8 mouse cellular contexts compared by ENCODE assay signal in the genomic region with DNA sequence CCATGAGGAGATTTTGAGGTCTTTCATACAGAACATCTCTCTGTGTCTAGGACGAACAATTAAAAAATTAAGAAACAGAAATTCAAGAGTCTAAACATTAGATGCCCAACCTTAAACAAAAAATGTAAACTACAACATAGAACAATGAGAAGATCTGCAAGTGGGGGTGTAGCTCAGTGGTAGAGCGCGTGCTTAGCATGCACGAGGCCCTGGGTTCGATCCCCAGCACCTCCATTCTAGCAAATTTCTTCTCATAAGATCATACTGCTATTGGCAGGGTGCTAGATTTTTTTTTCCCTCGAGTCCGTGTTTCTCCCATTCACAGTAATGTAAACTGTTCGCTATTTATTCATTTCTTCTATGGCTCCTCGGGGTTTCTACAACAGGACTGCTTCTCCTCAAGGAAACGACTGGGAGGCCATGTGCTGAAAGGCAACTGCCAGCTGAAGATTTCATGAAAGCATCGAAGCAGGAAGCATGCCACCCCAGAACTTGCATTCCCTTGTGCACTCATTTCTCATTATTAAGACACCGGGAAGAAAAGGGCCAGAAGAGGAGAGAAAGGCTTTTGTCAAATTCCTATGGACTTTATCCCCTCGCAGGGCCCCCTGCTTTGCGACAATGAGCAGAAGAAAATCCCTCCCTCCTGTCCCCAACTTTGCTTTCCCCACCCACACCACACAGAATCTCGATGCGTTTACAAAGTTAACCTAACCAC. TPM values are rescaled to one million over a fixed set of nuclear protein-coding genes. Genes with fewer than 3 reads are reported as not detected.
DNase-seq lines count a peak whose midpoint lies in the region; ATAC-seq lines count a peak whose summit lies in the region.

No protein-coding gene starts in this region.

- 7% methylated on average over 16 of the region's 16 CpGs for WGBS in kidney, embryonic 14.5 days
- 8% methylated on average over 16 of the region's 16 CpGs for WGBS in heart, embryonic 16.5 days

- H3K4me1 ChIP-seq in kidney, embryonic 14.5 days (ENCODE audit: control insufficient read depth, insufficient read depth, low read length), result 0 out of 2 replicates have a peak, but pooled peaks cover 4% of the 10 kb centered on the region
- H3K4me1 ChIP-seq in heart, embryonic 16.5 days (ENCODE audit: control insufficient read depth, insufficient read depth, low read length), result 0 out of 2 replicates have a peak, but pooled peaks cover 5% of the 10 kb centered on the region

- H3K4me2 ChIP-seq in kidney, embryonic 14.5 days (replicated peaks; ENCODE audit: low read depth, low read length), result peak overlapping the region; percentile 48
- peak overlapping the region; percentile 64 for H3K4me2 ChIP-seq in heart, embryonic 16.5 days (ENCODE audit: low read depth, low read length)

- H3K9me3 ChIP-seq in kidney, embryonic 14.5 days (ENCODE audit: control insufficient read depth, low read length), result no peaks in the 10 kb centered on the region
- H3K9me3 ChIP-seq in heart, embryonic 16.5 days (replicated peaks; ENCODE audit: control insufficient read depth, low read length), result peaks cover 5% of the 10 kb centered on the region; the same call in 1 of the 2 replicates

- peak overlapping the region; percentile 37; the same call in 1 of the 2 replicates for H3K9ac ChIP-seq in kidney, embryonic 14.5 days (ENCODE audit: low read depth, low read length)
- H3K9ac ChIP-seq in heart, embryonic 16.5 days (ENCODE audit: low read length), result no peak overlapping the region

- no peak for DNase-seq in kidney, postnatal 14 days
- peak; percentile 24 for DNase-seq in Muller cell, postnatal 12 days (ENCODE audit: inconsistent ontology term)
- DNase-seq in adipocyte (ENCODE audit: low spot score), result no peak
- no peak for DNase-seq in cerebellum, adult 11-12 months
- DNase-seq in cerebellum, adult 9-11 months, result no peak

- peaks cover 3% of the 10 kb centered on the region; the same call in 1 of the 2 replicates for H3K27me3 ChIP-seq in kidney, embryonic 14.5 days (ENCODE audit: control insufficient read depth, insufficient read depth, low read length)
- H3K27me3 ChIP-seq in heart, embryonic 16.5 days (ENCODE audit: control insufficient read depth, insufficient read depth, low read length), result no peaks in the 10 kb centered on the region

- no peak overlapping the region for H3K27ac ChIP-seq in kidney, embryonic 14.5 days (ENCODE audit: low read depth, low read length)
- H3K27ac ChIP-seq in heart, embryonic 16.5 days (ENCODE audit: low read length), result no peak overlapping the region

- peak overlapping the region; percentile 34 for H3K4me3 ChIP-seq in kidney, embryonic 14.5 days (ENCODE audit: low read length)
- H3K4me3 ChIP-seq in heart, embryonic 16.5 days (ENCODE audit: low read length), result peak overlapping the region; percentile 29

- no peaks in the 10 kb centered on the region for H3K36me3 ChIP-seq in kidney, embryonic 14.5 days (ENCODE audit: control insufficient read depth, insufficient read depth, low read length)
- H3K36me3 ChIP-seq in heart, embryonic 16.5 days (ENCODE audit: control insufficient read depth, insufficient read depth), result no peaks in the 10 kb centered on the region

- no peak for ATAC-seq in kidney, embryonic 14.5 days (ENCODE audit: low FRiP score, low TSS enrichment)
- no peak for ATAC-seq in heart, embryonic 16.5 days (replicated peaks; ENCODE audit: extremely low read depth, insufficient read depth, low FRiP score)
- peak; percentile 73 for ATAC-seq in megakaryocyte-erythroid progenitor cell, adult 5-6 weeks (replicated peaks; ENCODE audit: low FRiP score, low TSS enrichment, poor library complexity, severe bottlenecking)

RNA-seq across cellular contexts. Expression of gene Gpx5, which starts 50.0 kb away (rescaled TPM):
- polyA plus RNA-seq in kidney, embryonic 14.5 days (2014; fragmentation: Nextera tagmentation; extraction: Ambion mirVana), result not detected in 2 replicates
- polyA plus RNA-seq in heart, embryonic 16.5 days (2015; fragmentation: Nextera tagmentation; extraction: Ambion mirVana), result not detected in 2 replicates
- total RNA-seq in megakaryocyte-erythroid progenitor cell, adult 5-6 weeks (2014; fragmentation: Nextera tagmentation), result not detected in 2 replicates
- not detected in 2 replicates for total RNA-seq in megakaryocyte-erythroid progenitor cell, adult 5-6 weeks (2017)
